8 mouse cellular contexts compared by ENCODE assay signal in genomic region chr1:143903985-143904384, GRCm38 (mm10).
DNase-seq lines count a peak whose midpoint lies in the region; ATAC-seq and TF ChIP-seq lines count a peak whose summit lies in the region.

No protein-coding gene starts in this region.

- H3K4me1 ChIP-seq in midbrain, embryonic 11.5 days (ENCODE audit: control insufficient read depth, insufficient read depth, low read length): no peaks in the 10 kb centered on the region
- H3K4me1 ChIP-seq in heart, adult 2 months (ENCODE audit: control insufficient read depth, insufficient read depth, low read length): no peaks in the 10 kb centered on the region; the same call in 1 of the 2 replicates

- no peak overlapping the region for H3K27ac ChIP-seq in midbrain, embryonic 11.5 days (ENCODE audit: low read depth, low read length)
- H3K27ac ChIP-seq in heart, adult 2 months: no peak overlapping the region

- H3K4me2 ChIP-seq in myocyte (ENCODE audit: low read depth): no peak overlapping the region
- no peak overlapping the region for H3K4me2 ChIP-seq in midbrain, embryonic 11.5 days

- no peak for ATAC-seq in midbrain, embryonic 11.5 days (ENCODE audit: low FRiP score)

- H3K79me2 ChIP-seq in myocyte (ENCODE audit: control insufficient read depth, insufficient read depth): no peaks in the 10 kb centered on the region
- no peaks in the 10 kb centered on the region for H3K79me2 ChIP-seq in heart, adult 2 months (replicated peaks; ENCODE audit: control insufficient read depth, insufficient read depth, low read length)

- TF ChIP-seq CTCF in heart, adult 2 months (IDR thresholded peaks at IDR 0.05): no peak

- TF ChIP-seq POLR2A in myocyte (IDR thresholded peaks at IDR 0.05; ENCODE audit: insufficient read length, low read depth): no peak
- TF ChIP-seq POLR2A in heart, adult 2 months (IDR thresholded peaks at IDR 0.05; ENCODE audit: insufficient read depth, low read depth, low read length): no peak

- no peaks in the 10 kb centered on the region for H3K27me3 ChIP-seq in myocyte (ENCODE audit: control insufficient read depth, insufficient read depth, insufficient read length)
- no peaks in the 10 kb centered on the region for H3K27me3 ChIP-seq in midbrain, embryonic 11.5 days (ENCODE audit: control insufficient read depth, insufficient read depth, low read length)
- no peaks in the 10 kb centered on the region for H3K27me3 ChIP-seq in heart, adult 2 months (ENCODE audit: control insufficient read depth, insufficient read depth, low read length)

- H3K4me3 ChIP-seq in myocyte: no peak overlapping the region
- H3K4me3 ChIP-seq in midbrain, embryonic 11.5 days (ENCODE audit: low read depth, low read length): no peak overlapping the region
- H3K4me3 ChIP-seq in heart, adult 2 months: no peak overlapping the region

- DNase-seq in layer of hippocampus, adult 11-12 months (ENCODE audit: low spot score): peak; percentile 40
- no peak for DNase-seq in layer of hippocampus, adult 9-10 months (ENCODE audit: low spot score)
- peak; percentile 56 to 60 for DNase-seq in cerebellum, postnatal 14 days
- DNase-seq in frontal cortex, postnatal 14 days (ENCODE audit: low spot score in 2 of 2): peak; percentile 32 to 33
- DNase-seq in spleen, adult 12 weeks (ENCODE audit: low spot score): no peak
- no peak for DNase-seq in midbrain, embryonic 11.5 days (ENCODE audit: low spot score, missing footprints)
- DNase-seq in heart, adult 2 months: no peak

- no peaks in the 10 kb centered on the region for H3K9me3 ChIP-seq in midbrain, embryonic 11.5 days (ENCODE audit: control insufficient read depth, low read length)

- no peak overlapping the region for H3K9ac ChIP-seq in midbrain, embryonic 11.5 days (ENCODE audit: low read length)
- H3K9ac ChIP-seq in heart, adult 2 months (ENCODE audit: low read depth, low read length): no peak overlapping the region

- WGBS in midbrain, embryonic 11.5 days: 91% methylated on average over 3 of the region's 3 CpGs
- 67% methylated on average over 3 of the region's 3 CpGs for WGBS in heart, adult 2 months

- no peak overlapping the region for H3ac ChIP-seq in myocyte (ENCODE audit: control insufficient read depth, insufficient read length)

- no peaks in the 10 kb centered on the region for H3K36me3 ChIP-seq in myocyte (ENCODE audit: control insufficient read depth, insufficient read depth)
- H3K36me3 ChIP-seq in midbrain, embryonic 11.5 days (ENCODE audit: control insufficient read depth, insufficient read depth, low read length): no peaks in the 10 kb centered on the region
- no peaks in the 10 kb centered on the region for H3K36me3 ChIP-seq in heart, adult 2 months (ENCODE audit: control insufficient read depth, insufficient read depth, low read length)

- no peak for TF ChIP-seq EP300 in heart, adult 2 months (IDR thresholded peaks at IDR 0.05; ENCODE audit: insufficient read depth, low read depth, low read length)

- intact Hi-C loops in heart, adult 2 months (cut with DNase I): no loop called here

TF ChIP-seq in myocyte, 11 proteins besides CTCF, POLR2A, EP300 and RAD21:
- TF ChIP-seq TCF12 (IDR thresholded peaks at IDR 0.05; ENCODE audit: insufficient read depth, poor library complexity, severe bottlenecking) (peak; percentile 78), TCF3 (IDR thresholded peaks at IDR 0.05; ENCODE audit: insufficient read length, low read depth) (peak; percentile 28), POLR2AphosphoS2 (IDR thresholded peaks at IDR 0.05; ENCODE audit: insufficient read length, low read depth) (no peak), MYOG (IDR thresholded peaks at IDR 0.05; ENCODE audit: control insufficient read depth in 1 of 3, insufficient read depth in 1 of 3, insufficient read length in 2 of 3, low read depth in 2 of 3) (peak; percentile 6 to 79 (median 69)), MYOD1 (IDR thresholded peaks at IDR 0.05; ENCODE audit: control insufficient read depth in 1 of 3, insufficient read length in 2 of 3, low read depth in 2 of 3) (peak; percentile 61 to 79 (median 77))

Comparison
In these comparisons a context has a peak if more than half of its experiments do, and no peak if none do; other contexts are left out.
1. DNase-seq: peak in layer of hippocampus, adult 11-12 months (single experiment), cerebellum, postnatal 14 days (2 of 2) and frontal cortex, postnatal 14 days (2 of 2); none in layer of hippocampus, adult 9-10 months (single experiment), spleen, adult 12 weeks (single experiment), midbrain, embryonic 11.5 days (single experiment) and heart, adult 2 months (0 of 2).